Mouse (Mus musculus) bone marrow, adult 2 months (tissue): ENCODE results near the gene Retreg3.

ENCODE experiments used
- CTCF ChIP-seq: fragments of 200-500 bp; IDR thresholded peaks from 2 replicates; pipeline ENCODE4 v1.5.1; 2011; ENCODE audit warnings: low read length, control low read depth; ENCODE audit not compliant: control insufficient read depth, insufficient read depth
- POLR2A ChIP-seq: fragments of 200-500 bp; IDR thresholded peaks from 2 replicates; pipeline ENCODE4 v1.6.1; 2011; ENCODE audit warnings: low read depth, mild to moderate bottlenecking, control low read depth, low read length, borderline replicate concordance; ENCODE audit not compliant: control insufficient read depth

- TF ChIP-seq CTCF (no peak), POLR2A (no peak)
Observed at GRCm38 (mm10) chr11:101064462-101064861, 55.2 kb downstream of the Retreg3 start.
